Mouse (Mus musculus): ENCODE measurements around the gene Cdc37. TPM values are rescaled to one million over a fixed set of nuclear protein-coding genes. Genes with fewer than 3 reads are reported as not detected.
"Not testable (repeated sequence)": the region's sequence is repeated elsewhere in the genome, so short reads cannot be mapped to it uniquely, and the experiment has no call there.

Cdc37 gene
- 228 and 273 TPM in 2 replicates for polyA plus RNA-seq (2015; fragmentation: Nextera tagmentation; extraction: Ambion mirVana)

DNA sequence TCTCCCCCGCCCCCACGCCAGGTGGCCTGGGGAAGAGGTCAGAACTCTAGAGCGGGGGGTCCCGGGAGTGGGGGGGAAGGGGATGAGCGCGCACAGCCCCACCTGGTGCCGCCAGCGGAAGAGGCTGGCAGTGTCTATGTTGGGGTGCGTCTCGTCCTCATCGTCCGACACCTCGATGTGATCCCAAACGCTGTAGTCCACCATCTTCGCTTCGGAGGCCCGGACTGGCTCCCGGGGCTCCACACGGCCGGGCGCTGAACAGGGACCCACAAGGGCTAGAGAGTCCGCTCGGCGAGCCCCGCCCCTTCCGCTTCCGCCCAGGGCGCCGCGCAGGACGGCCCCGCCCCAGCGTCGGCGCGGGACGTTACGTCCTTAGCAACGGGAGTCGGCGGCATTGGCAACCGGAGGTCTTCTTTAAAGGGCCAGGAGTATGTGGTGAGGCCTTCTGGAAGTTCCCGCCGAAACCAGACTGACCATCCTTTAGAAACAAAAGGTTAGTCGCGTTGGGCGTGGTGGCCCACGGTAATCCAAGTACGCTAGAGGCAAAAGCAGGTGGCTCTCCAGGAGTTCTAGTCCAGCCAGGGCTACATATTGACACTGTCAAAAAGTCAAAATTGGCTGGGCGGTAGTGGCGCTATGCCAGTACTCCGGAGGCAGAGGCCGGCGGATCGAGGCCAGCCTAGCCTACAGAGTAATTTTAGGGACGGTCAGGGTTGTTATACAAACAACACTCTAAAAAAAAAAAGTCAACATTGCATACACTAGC, at the start of gene Cdc37:
Gene Cdc37, minus strand, starts transcription at position 329 of the 766 bp plus-strand sequence.
- Histone ChIP-seq H3K4me1 (replicated peaks) (peaks cover 57% of the 10 kb centered on the region), H3K9me3 (no peaks in the 10 kb centered on the region), H3K36me3 (peaks cover 18% of the 10 kb centered on the region), H3K4me2 (peak within 1 kb of the TSS; percentile 96), H3K27ac (replicated peaks) (peak within 1 kb of the TSS; percentile 75), H3K27me3 (peaks cover 8% of the 10 kb centered on the region), H3K9ac (peak within 1 kb of the TSS; percentile 86), H3K4me3 (peak within 1 kb of the TSS; percentile 81)
- WGBS = 4% methylated on average over 56 of the region's 56 CpGs
- ATAC-seq (ENCODE audit: low read depth) = peak; percentile 95

DNA sequence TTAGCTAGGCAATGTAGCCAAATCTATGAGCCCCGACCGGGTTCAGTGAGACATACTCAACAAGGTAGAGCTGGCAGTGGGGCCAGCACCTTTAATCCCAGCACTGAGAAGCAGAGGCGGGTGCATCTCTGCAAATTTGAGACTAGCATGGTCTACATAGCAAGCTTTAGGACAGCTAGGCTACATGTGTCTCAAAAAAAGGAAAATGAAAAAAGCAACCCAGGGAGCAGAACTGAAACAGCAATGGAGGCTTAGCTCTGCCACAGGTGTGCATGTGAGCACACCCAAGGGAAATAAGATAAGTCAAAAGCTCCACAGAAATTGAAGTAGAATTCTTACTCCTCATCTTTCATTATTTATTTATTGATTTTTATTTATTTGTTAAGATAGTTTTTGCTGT, 49.2 kb upstream of the Cdc37 start:
- no peak for ATAC-seq (ENCODE audit: low read depth)
- Histone ChIP-seq H3K4me1 (replicated peaks) (peaks cover 37% of the 10 kb centered on the region), H3K4me2 (no peak overlapping the region), H3K27ac (replicated peaks) (no peak overlapping the region), H3K27me3 (no peaks in the 10 kb centered on the region), H3K4me3 (0 out of 2 replicates have a peak overlapping the region, but pooled peaks have one; percentile 69), H3K36me3 (peaks cover 26% of the 10 kb centered on the region), H3K9me3 (no peaks in the 10 kb centered on the region), H3K9ac (no peak overlapping the region)
- 86% methylated on average over 3 of the region's 3 CpGs for WGBS

DNA sequence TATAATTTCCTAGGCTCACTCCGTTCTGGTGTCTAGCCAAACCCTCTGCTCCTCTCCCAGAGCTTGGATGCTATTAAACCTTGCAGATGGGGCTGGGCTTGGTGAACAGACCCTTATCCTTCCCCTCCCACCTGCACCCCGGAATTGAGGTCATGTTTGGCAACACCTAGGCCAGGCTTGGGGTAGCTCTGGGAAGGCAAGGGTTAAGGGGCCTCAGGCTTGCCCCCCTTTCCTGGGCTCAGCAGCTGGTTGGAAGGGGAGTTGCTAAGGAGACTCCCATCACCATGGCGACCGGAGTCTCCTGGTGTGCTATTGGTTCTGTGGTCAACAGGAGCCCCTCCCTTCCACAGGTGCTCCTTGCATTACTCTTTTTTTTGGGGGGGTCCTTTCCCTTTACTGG, 48.2 kb upstream of the Cdc37 start:
- Histone ChIP-seq H3K27ac (replicated peaks) (peak overlapping the region; percentile 74; the same call in 1 of the 2 replicates), H3K36me3 (peaks cover 16% of the 10 kb centered on the region; the same call in 1 of the 2 replicates), H3K4me2 (peak overlapping the region; percentile 66), H3K4me3 (peak overlapping the region; percentile 69), H3K4me1 (replicated peaks) (peaks cover 37% of the 10 kb centered on the region), H3K9me3 (no peaks in the 10 kb centered on the region), H3K27me3 (no peaks in the 10 kb centered on the region), H3K9ac (peak overlapping the region; percentile 85)
- 12% methylated on average over 4 of the region's 4 CpGs for WGBS
- ATAC-seq (ENCODE audit: low read depth) = peak; percentile 72

DNA sequence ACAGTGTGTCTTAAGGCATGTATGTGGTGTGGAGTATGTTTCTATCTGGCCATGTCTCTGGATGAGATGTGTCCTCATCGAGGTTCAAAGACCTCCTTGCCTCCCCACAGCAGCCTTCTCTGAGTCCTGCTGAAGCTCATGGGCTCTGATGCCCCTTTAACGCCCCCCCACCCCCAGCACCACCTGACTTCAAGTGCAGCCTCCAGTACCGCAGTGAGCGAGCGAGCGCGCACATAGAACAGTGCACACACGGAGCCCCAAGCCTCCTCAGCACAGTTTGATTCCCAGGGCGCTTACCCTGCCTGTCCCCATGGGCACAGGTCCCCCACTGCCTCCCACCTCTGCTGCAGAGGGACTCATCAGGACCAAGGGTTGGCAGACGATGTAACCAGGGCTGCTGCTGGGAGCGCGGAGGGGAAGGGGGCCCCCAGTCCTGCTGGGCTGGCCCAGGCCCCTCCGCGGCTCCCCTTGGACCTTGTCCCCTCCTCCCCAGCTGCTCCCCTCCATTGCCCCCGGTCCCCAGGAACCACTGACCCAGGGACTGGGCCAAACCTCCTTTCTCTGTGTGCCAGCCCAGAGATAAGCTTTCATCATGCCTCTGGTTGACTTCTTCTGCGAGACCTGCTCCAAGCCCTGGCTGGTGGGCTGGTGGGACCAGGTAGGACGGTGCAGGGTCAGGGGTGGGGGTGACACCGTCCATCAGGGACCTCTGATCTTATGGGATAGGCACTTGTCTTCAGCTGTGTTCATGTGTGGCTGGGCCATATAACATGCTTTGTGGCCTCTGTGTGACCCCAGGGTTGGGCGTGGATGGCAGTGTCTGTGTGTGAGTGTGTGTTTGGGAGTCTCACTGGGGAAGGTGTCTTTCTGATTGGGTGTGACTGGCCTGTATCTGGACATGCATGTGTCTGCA, 47.0 kb upstream of the Cdc37 start:
- Histone ChIP-seq H3K4me2 (peak overlapping the region; percentile 66), H3K9ac (peak overlapping the region; percentile 85), H3K4me1 (replicated peaks) (peaks cover 37% of the 10 kb centered on the region), H3K9me3 (no peaks in the 10 kb centered on the region), H3K27ac (replicated peaks) (peak overlapping the region; percentile 74), H3K36me3 (peaks cover 14% of the 10 kb centered on the region; the same call in 1 of the 2 replicates), H3K27me3 (no peaks in the 10 kb centered on the region), H3K4me3 (peak overlapping the region; percentile 69)
- peak; percentile 83 for ATAC-seq (ENCODE audit: low read depth)
- WGBS = 20% methylated on average over 19 of the region's 19 CpGs

DNA sequence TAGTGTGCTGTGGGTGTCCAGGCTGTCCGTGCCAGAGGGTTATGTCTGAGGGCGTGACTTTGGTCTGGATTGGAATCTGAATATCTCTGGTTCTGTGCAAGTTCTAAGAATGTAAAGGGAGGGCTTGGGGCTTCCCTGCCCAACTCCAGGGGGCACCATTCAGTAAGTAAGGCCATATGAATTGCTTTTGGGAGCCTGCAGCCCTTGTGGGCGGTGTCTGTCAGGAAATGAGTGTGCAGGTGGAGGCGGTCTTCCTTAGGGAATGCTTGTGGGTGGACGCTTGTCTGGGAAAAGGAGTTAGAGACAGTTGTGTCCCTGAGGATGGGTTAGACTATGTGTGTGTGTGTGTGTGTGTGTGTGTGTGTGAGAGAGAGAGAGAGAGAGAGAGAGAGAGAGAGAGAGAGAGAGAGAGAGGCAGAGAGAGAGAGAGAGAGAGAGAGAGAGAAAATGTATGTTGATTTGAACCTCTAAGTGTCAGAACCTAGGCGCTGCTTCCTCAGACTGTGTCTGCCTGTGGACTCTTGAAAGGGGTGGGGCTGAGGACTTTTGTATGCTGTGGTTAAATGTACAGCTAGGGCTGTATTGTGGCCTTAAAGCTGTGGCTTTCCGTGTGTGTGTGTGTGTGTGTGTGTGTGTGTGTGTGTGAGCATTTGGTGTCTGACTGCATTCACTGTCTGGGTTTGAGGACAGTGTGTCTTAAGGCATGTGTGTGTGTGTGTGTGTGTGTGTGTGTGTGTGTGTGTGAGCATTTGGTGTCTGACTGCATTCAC, 46.1 kb upstream of the Cdc37 start:
- H3K27me3 ChIP-seq, H3K9me3 ChIP-seq, H3K36me3 ChIP-seq, H3K9ac ChIP-seq: not testable (repeated sequence)
- ATAC-seq (ENCODE audit: low read depth) = peak; percentile 7; the same call in 1 of the 2 replicates
- Histone ChIP-seq H3K4me2 (peak overlapping the region; percentile 66; the same call in 1 of the 2 replicates), H3K27ac (replicated peaks) (peak overlapping the region; percentile 74; the same call in 1 of the 2 replicates), H3K4me3 (peak overlapping the region; percentile 69; the same call in 1 of the 2 replicates), H3K4me1 (replicated peaks) (peaks cover 37% of the 10 kb centered on the region)
- WGBS = 49% methylated on average over 7 of the region's 7 CpGs

DNA sequence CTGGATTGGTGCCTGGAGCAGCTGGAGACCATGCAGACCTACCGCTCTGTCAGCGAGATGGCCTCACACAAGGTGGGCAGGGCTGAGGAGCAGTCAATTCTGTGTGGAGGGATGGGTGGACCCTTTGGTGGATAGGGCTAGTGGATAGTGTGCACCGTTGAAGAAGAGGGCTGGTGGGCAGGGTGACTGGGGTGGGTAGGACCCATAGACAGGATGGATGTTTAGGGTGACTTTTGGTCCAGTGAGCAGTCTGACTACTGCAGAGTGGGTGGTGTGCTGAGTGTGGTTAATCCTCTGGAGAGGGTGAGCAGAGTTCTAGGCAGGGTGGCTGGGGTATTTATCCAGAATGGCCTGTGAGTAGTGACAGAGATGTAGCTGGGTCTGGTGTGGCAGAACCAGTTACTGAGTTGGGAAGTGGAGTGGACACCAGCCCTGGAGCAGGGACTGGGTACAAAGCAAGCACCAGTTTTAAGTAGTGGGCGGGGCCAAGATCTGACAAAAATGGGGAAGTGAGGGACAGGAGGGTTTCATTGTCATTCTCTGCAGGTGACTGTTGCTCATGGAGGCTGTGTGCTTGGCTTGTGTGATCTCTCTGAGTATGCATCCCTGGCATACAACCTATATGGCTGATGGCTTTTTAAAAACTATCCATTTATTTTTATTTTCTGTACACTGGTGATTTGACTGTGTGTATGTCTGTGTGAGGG, 45.2 kb upstream of the Cdc37 start:
- peaks cover 4% of the 10 kb centered on the region; the same call in 1 of the 2 replicates for H3K36me3 ChIP-seq
- no peaks in the 10 kb centered on the region for H3K9me3 ChIP-seq
- no peaks in the 10 kb centered on the region for H3K27me3 ChIP-seq
- WGBS = 80% methylated on average over 4 of the region's 4 CpGs
- no peak overlapping the region for H3K4me3 ChIP-seq
- no peak overlapping the region for H3K27ac ChIP-seq (replicated peaks)
- peaks cover 37% of the 10 kb centered on the region for H3K4me1 ChIP-seq (replicated peaks)
- H3K4me2 ChIP-seq = no peak overlapping the region
- no peak for ATAC-seq (ENCODE audit: low read depth)
- H3K9ac ChIP-seq = no peak overlapping the region

DNA sequence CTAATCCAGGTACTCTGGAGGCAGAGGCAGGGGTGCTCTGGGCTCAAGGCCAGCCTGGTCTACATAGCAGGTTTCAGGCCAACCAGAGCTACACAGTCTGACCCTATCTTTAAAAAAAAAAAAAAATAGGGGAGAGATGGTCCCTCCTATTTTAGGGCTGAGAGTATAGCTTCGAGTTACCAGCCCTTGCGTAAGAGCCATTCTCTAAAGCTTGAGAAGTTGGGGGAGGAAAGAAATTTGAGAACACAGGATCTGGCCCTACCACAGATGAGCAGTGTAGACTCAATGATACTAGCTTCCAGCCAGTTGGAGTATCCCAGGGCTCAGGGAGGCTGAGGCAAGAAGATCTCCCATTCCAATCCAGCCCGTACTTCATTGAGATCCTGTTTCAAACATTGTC, 44.0 kb upstream of the Cdc37 start:
- WGBS = 87% methylated on average over 3 of the region's 3 CpGs
- no peak overlapping the region for H3K4me3 ChIP-seq
- no peak overlapping the region for H3K27ac ChIP-seq (replicated peaks)
- peaks cover 34% of the 10 kb centered on the region for H3K4me1 ChIP-seq (replicated peaks)
- ATAC-seq (ENCODE audit: low read depth) = no peak
- H3K9ac ChIP-seq = no peak overlapping the region
- H3K9me3 ChIP-seq = no peaks in the 10 kb centered on the region
- H3K36me3 ChIP-seq = no peaks in the 10 kb centered on the region
- H3K4me2 ChIP-seq = no peak overlapping the region
- no peaks in the 10 kb centered on the region for H3K27me3 ChIP-seq

DNA sequence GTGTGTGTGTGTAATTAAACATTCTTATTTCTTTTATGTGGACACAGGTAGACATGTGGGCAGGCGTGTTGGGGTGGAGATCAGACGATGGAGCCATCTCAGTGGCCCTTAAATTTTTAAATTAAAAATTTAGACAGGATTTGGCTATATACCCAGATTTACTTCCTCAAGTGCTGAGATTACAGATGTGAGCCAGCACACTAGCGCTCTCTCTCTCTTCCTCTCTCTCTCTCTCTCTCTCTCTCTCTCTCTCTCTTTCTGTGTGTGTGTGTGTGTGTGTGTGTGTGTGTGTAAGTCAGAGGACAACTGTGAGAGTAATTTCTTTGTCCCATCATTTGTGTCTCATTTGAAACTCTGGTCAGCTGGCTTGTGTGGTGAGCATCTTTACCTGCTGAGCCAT, 40.9 kb upstream of the Cdc37 start:
- H3K4me2 ChIP-seq = no peak overlapping the region
- no peaks in the 10 kb centered on the region for H3K9me3 ChIP-seq
- peaks cover 4% of the 10 kb centered on the region; the same call in 1 of the 2 replicates for H3K4me1 ChIP-seq (replicated peaks)
- no peaks in the 10 kb centered on the region for H3K36me3 ChIP-seq
- WGBS = 65% methylated on average over 3 of the region's 3 CpGs
- H3K9ac ChIP-seq = no peak overlapping the region
- H3K27me3 ChIP-seq = no peaks in the 10 kb centered on the region
- H3K27ac ChIP-seq (replicated peaks) = no peak overlapping the region
- H3K4me3 ChIP-seq = no peak overlapping the region
- no peak for ATAC-seq (ENCODE audit: low read depth)

DNA sequence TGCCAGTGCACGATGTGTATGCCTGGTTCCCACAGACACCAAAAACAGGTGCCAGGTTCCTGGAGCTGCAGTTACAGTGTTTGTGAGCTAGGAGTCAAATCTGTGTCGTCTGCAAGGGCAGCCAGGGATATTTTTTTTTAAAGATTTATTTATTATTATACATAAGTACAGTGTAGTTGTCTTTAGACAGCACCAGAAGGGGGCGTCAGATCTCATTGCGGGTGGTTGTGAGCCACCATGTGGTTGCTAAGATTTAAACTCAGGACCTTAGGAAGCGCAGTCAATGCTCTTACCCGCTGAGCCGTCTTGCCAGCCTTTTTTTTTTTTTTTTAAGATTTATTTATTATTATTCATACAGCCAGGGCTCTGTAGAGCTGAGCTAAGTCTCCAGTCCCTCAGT, 40.1 kb upstream of the Cdc37 start:
- no peak overlapping the region for H3K4me2 ChIP-seq
- no peak overlapping the region for H3K27ac ChIP-seq (replicated peaks)
- no peaks in the 10 kb centered on the region for H3K9me3 ChIP-seq
- H3K27me3 ChIP-seq = peaks cover 3% of the 10 kb centered on the region
- no peak overlapping the region for H3K9ac ChIP-seq
- ATAC-seq (ENCODE audit: low read depth) = no peak
- H3K4me3 ChIP-seq = no peak overlapping the region
- 42% methylated on average over 7 of the region's 7 CpGs for WGBS
- H3K36me3 ChIP-seq = no peaks in the 10 kb centered on the region
- 0 out of 2 replicates have a peak, but pooled peaks cover under 1% of the 10 kb centered on the region for H3K4me1 ChIP-seq (replicated peaks)

DNA sequence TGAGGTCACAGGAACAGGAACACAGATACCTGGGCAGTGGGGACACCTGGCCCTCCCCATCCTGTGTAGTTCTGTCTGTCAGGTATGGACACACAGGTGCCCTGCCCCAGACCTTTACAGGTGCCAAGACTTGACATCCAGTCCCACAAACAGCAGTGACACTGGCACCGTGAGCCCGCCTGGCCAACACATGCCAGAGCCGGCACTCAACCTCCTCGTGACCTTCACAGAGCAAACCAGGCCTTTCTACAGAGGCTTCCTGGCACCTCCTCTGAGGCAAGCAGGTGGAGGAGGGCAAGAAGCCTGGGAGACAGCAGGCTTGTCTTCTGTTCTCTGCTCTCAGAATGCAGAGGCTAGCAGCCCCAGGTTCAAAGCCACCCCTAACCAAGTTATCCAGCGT, 35.7 kb upstream of the Cdc37 start:
- H3K36me3 ChIP-seq = no peaks in the 10 kb centered on the region
- 86% methylated on average over 5 of the region's 5 CpGs for WGBS
- peaks cover 20% of the 10 kb centered on the region for H3K4me1 ChIP-seq (replicated peaks)
- no peak overlapping the region for H3K4me3 ChIP-seq
- H3K27me3 ChIP-seq = peaks cover 42% of the 10 kb centered on the region
- no peaks in the 10 kb centered on the region for H3K9me3 ChIP-seq
- no peak for ATAC-seq (ENCODE audit: low read depth)
- H3K27ac ChIP-seq (replicated peaks) = no peak overlapping the region
- H3K4me2 ChIP-seq = no peak overlapping the region
- no peak overlapping the region for H3K9ac ChIP-seq

DNA sequence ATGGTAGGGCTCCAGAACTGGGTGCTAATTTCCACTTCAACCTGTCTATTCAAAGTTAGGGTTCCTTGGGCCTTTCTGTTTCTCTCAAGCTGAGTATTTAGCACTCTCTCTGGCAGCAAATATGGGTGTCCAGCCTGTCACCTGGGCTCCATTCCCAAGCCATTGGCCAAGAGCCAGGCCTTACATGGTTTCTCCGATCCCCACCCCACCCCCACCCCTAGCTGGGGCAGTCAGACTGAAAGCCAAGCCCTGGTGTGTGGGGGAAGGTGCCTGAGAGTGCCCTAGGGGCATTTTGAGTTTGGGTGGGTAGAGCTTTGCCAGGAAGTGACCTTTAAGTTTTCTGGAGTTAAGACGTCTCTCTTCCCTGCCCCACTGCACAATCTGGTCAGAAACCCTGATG, 35.0 kb upstream of the Cdc37 start:
- H3K36me3 ChIP-seq = no peaks in the 10 kb centered on the region
- H3K4me3 ChIP-seq = no peak overlapping the region
- peaks cover 20% of the 10 kb centered on the region for H3K4me1 ChIP-seq (replicated peaks)
- ATAC-seq (ENCODE audit: low read depth) = no peak
- H3K4me2 ChIP-seq = no peak overlapping the region
- H3K9me3 ChIP-seq = no peaks in the 10 kb centered on the region
- no peak overlapping the region for H3K27ac ChIP-seq (replicated peaks)
- 47% methylated on average over 2 of the region's 2 CpGs for WGBS
- H3K9ac ChIP-seq = no peak overlapping the region
- peaks cover 42% of the 10 kb centered on the region for H3K27me3 ChIP-seq
